Comparison of ENCODE assay signal across 26 mouse cellular contexts in genomic region chr14:59525843-59526242, GRCm38 (mm10).
"Had no signal": no experiment of that assay in that cellular context is flagged by ENCODE, and none has a peak within 500 bp of the region (broad histone marks: within the 10 kb centered on the region; RNA-seq: fewer than 3 reads in every experiment).

No protein-coding gene starts in this region.

- H3K36me3 ChIP-seq: intestine, embryonic 15.5 days; kidney, embryonic 15.5 days; limb, embryonic 12.5 days; midbrain, embryonic 10.5 days; midbrain, embryonic 13.5 days; neural tube, embryonic 13.5 days had no signal

- DNase-seq: kidney, adult 11 months; kidney, adult 8-10 months; kidney, postnatal 10 days; kidney, postnatal 36 days; layer of hippocampus, postnatal 36 days; left cerebral cortex, postnatal 4 days; liver, postnatal 0 days; retina, postnatal 1 day; right cerebral cortex, postnatal 25 days; spleen, adult 18-20 months; thymus, adult 2 months; thymus, postnatal 14 days; thymus, postnatal 4 days had no signal

- H3K9ac ChIP-seq: intestine, embryonic 15.5 days; kidney, embryonic 15.5 days; limb, embryonic 12.5 days; limb, embryonic 15.5 days; liver, embryonic 14.5 days; liver, postnatal 0 days; midbrain, embryonic 13.5 days; neural tube, embryonic 13.5 days; stomach, embryonic 15.5 days had no signal

- H3K27ac ChIP-seq: intestine, embryonic 15.5 days; kidney, embryonic 15.5 days; limb, embryonic 12.5 days; limb, embryonic 15.5 days; liver, embryonic 14.5 days; macrophage; midbrain, embryonic 10.5 days; midbrain, embryonic 13.5 days; neural tube, embryonic 13.5 days; stomach, embryonic 15.5 days had no signal

- H3K4me1 ChIP-seq: intestine, embryonic 15.5 days; kidney, embryonic 15.5 days; limb, embryonic 12.5 days; limb, embryonic 15.5 days; midbrain, embryonic 10.5 days; midbrain, embryonic 13.5 days; neural tube, embryonic 13.5 days; stomach, embryonic 15.5 days had no signal

- H3K4me3 ChIP-seq: intestine, embryonic 15.5 days; kidney, embryonic 15.5 days; limb, embryonic 12.5 days; limb, embryonic 15.5 days; midbrain, embryonic 10.5 days; midbrain, embryonic 13.5 days; myocyte; neural tube, embryonic 13.5 days; stomach, embryonic 15.5 days had no signal

- H3K9me3 ChIP-seq: intestine, embryonic 15.5 days; kidney, embryonic 15.5 days; limb, embryonic 12.5 days; limb, embryonic 15.5 days; midbrain, embryonic 10.5 days; midbrain, embryonic 13.5 days; neural tube, embryonic 13.5 days; stomach, embryonic 15.5 days had no signal

- H3K27me3 ChIP-seq: intestine, embryonic 15.5 days; kidney, embryonic 15.5 days; limb, embryonic 12.5 days; limb, embryonic 15.5 days; midbrain, embryonic 13.5 days; neural tube, embryonic 13.5 days; stomach, embryonic 15.5 days had no signal

- H3K4me2 ChIP-seq: intestine, embryonic 15.5 days; kidney, embryonic 15.5 days; limb, embryonic 12.5 days; limb, embryonic 15.5 days; liver, embryonic 11.5 days; midbrain, embryonic 13.5 days; neural tube, embryonic 13.5 days; stomach, embryonic 15.5 days had no signal

- ATAC-seq: intestine, embryonic 15.5 days; liver, postnatal 0 days; midbrain, embryonic 13.5 days; midbrain, embryonic 16.5 days had no signal
